Mouse (Mus musculus) forebrain, embryonic 11.5 days (tissue): ENCODE data around the gene Kmt5b. TPM values are rescaled to one million over a fixed set of nuclear protein-coding genes. Genes with fewer than 3 reads are reported as not detected.

Experiments used
- ATAC-seq: fragments of 200-750 bp; cut with Nextera tagmentation; replicated peaks from 2 replicates; pipeline ENCODE4 v1.8.0; 2017; ENCODE audit warnings: moderate TSS enrichment; ENCODE audit not compliant: low FRiP score
- DNase-seq: peaks from one replicate; pipeline ENCODE4 v3.0.0-alpha.2; 2017; ENCODE audit warnings: low spot score
- H3K27ac ChIP-seq: fragments of 300-500 bp; sonication (generic); 2 replicates; pipeline ENCODE4 v1.5.1; 2014; ENCODE audit warnings: low read depth, low read length
- H3K27me3 ChIP-seq: fragments of 300-500 bp; sonication (generic); 2 replicates; pipeline ENCODE4 v1.6.1; 2014; ENCODE audit warnings: mild to moderate bottlenecking, low read length, mixed read lengths; ENCODE audit not compliant: control insufficient read depth, insufficient read depth
- H3K36me3 ChIP-seq: fragments of 300-500 bp; sonication (generic); 2 replicates; pipeline ENCODE4 v1.6.1; 2014; ENCODE audit warnings: mild to moderate bottlenecking, low read length, moderate library complexity, mixed read lengths; ENCODE audit not compliant: control insufficient read depth, insufficient read depth
- H3K4me1 ChIP-seq: fragments of 300-500 bp; sonication (generic); replicated peaks from 2 replicates; pipeline ENCODE4 v1.6.1; 2014; ENCODE audit warnings: low read length, mixed read lengths; ENCODE audit not compliant: control insufficient read depth, insufficient read depth
- H3K4me2 ChIP-seq: fragments of 300-500 bp; sonication (generic); 2 replicates; pipeline ENCODE4 v1.6.1; 2014; ENCODE audit warnings: low read depth, mild to moderate bottlenecking, low read length, moderate library complexity, mixed read lengths; ENCODE audit not compliant: severe bottlenecking
- H3K4me3 ChIP-seq: fragments of 300-500 bp; sonication (generic); 2 replicates; pipeline ENCODE4 v1.5.1; 2014; ENCODE audit warnings: low read depth, low read length
- H3K9ac ChIP-seq: fragments of 300-500 bp; sonication (generic); 2 replicates; pipeline ENCODE4 v1.6.1; 2014; ENCODE audit warnings: low read length
- H3K9me3 ChIP-seq: fragments of 300-500 bp; sonication (generic); 2 replicates; pipeline ENCODE4 v1.6.1; 2016; ENCODE audit warnings: low read length, mixed read lengths; ENCODE audit not compliant: control insufficient read depth
- WGBS: fragments of 180-500 bp; shearing (Covaris S2); extraction: QIAGEN DNeasy Blood & Tissue Kit; methylation state at CpG from one replicate; pipeline ENCODE4 v1.1.7; 2014; 5-methylcytosine and 5-hydroxymethylcytosine counted together
- polyA plus RNA-seq: library from polyadenylated mRNA; unstranded; fragments of >200 nt; fragmentation: Nextera tagmentation; extraction: Ambion mirVana; gene quantifications from 2 replicates; pipeline ENCODE4 v1.2.1, GENCODE M21; 2014

The Kmt5b gene
- polyA plus RNA-seq, 1 experiment from 2014 or later = 44.6 TPM

DNA sequence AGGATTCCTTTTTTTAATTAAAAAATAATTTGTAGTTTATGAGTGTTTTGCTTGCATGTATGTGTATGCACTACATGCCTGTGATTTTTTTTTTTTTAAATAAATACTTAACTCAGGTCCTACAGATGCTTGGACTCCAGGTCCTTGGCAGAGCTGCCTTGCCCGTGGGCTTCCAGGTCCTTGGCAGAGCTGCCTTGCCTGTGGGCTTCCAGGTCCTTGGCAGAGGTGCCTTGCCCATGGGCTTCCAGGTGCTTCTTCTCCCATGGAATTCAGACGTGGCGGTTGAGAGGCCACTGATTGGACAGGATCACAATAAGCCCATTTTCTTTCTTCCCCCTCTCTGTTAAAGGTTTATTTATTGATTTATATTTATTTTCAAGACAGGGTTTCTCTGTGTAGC lies 90.0 kb downstream of the Kmt5b start:
- no peak overlapping the region for H3K27ac ChIP-seq
- H3K36me3 ChIP-seq = no peaks in the 10 kb centered on the region; the same call in 1 of the 2 replicates
- H3K9ac ChIP-seq = no peak overlapping the region
- 80% methylated on average over 3 of the region's 3 CpGs for WGBS
- no peaks in the 10 kb centered on the region for H3K27me3 ChIP-seq
- H3K9me3 ChIP-seq = no peaks in the 10 kb centered on the region; the same call in 1 of the 2 replicates
- DNase-seq (no peak), ATAC-seq (no peak)
- H3K4me2 ChIP-seq = no peak overlapping the region
- 0 out of 2 replicates have a peak, but pooled peaks cover 5% of the 10 kb centered on the region for H3K4me1 ChIP-seq
- no peak overlapping the region for H3K4me3 ChIP-seq

DNA sequence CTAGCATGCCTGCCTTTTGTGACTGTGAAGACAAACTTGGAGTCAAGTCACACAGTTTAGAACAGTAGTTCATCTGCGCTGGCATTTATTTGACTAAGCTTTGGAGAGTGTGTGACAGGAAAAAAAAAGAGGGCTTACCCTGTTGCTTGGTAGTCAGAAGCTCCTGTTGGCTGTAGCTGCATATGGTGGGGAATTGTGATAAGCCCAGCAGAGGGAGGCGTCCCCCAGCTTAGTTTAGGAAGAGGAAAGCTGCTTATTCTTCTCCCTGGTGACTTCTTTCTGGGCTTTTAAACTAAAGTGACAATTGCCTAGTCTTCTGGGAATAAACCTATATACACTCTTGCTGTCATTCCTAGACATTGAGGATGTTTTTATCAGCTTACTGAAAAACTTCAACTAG lies 95.5 kb downstream of the Kmt5b start:
- ATAC-seq = no peak
- H3K36me3 ChIP-seq = no peaks in the 10 kb centered on the region; the same call in 1 of the 2 replicates

DNA sequence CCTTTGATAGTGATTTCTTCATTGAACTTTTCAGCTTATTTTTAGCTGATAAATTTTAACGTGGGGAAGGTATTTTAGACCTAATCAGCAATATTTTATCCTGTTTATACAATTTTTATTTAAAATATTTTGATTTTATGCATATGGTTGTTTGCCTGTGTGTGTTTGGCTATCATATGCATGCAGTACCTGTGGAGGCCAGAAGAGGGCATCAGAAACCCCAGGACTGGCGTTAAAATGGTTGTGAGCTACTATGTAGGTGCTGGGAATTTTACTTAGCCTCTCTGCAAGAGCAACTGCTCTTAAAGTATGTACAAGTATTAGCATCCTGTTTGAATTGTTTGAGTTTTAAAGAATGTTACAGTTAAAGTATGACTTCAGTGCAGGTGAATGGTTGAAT lies 97.7 kb downstream of the Kmt5b start:
- 88% methylated on average over 2 of the region's 2 CpGs for WGBS
- H3K9me3 ChIP-seq = no peaks in the 10 kb centered on the region; the same call in 1 of the 2 replicates
- no peaks in the 10 kb centered on the region for H3K27me3 ChIP-seq
- DNase-seq = no peak
- no peaks in the 10 kb centered on the region; the same call in 1 of the 2 replicates for H3K36me3 ChIP-seq
- no peak for ATAC-seq
- H3K9ac ChIP-seq = no peak overlapping the region
- no peak overlapping the region for H3K4me2 ChIP-seq
- no peaks in the 10 kb centered on the region for H3K4me1 ChIP-seq
- no peak overlapping the region for H3K27ac ChIP-seq
- no peak overlapping the region for H3K4me3 ChIP-seq

More for the DNA sequence above, 95.5 kb downstream of the Kmt5b start:
- H3K4me1 ChIP-seq = no peaks in the 10 kb centered on the region
- no peak overlapping the region for H3K27ac ChIP-seq
- no peaks in the 10 kb centered on the region for H3K27me3 ChIP-seq
- H3K4me3 ChIP-seq = no peak overlapping the region
- WGBS = 86% methylated on average over 2 of the region's 2 CpGs
- no peaks in the 10 kb centered on the region; the same call in 1 of the 2 replicates for H3K9me3 ChIP-seq
- DNase-seq = no peak
- no peak overlapping the region for H3K4me2 ChIP-seq
- no peak overlapping the region for H3K9ac ChIP-seq

Other genes with a start within 250 kb of the Kmt5b start
- 92.3 and 94.1 TPM in 2 replicates for gene Ppp6r3, start 191.7 kb upstream of the Kmt5b start, polyA plus RNA-seq
- gene Lrp5, start 80.9 kb upstream of the Kmt5b start, polyA plus RNA-seq = 4.7 and 5.2 TPM in 2 replicates
- gene 1810055G02Rik, start 59.1 kb upstream of the Kmt5b start, polyA plus RNA-seq = 42.3 and 52.1 TPM in 2 replicates
- 65.8 and 70.0 TPM in 2 replicates for gene Chka, start 84.4 kb downstream of the Kmt5b start, polyA plus RNA-seq
- gene Tcirg1, start 139.7 kb downstream of the Kmt5b start, polyA plus RNA-seq = 11.4 and 15.7 TPM in 2 replicates
- 189 and 206 TPM in 2 replicates for gene Ndufs8, start 145.4 kb downstream of the Kmt5b start, polyA plus RNA-seq
- 0.35 and 0.64 TPM in 2 replicates for gene Aldh3b1, start 162.4 kb downstream of the Kmt5b start, polyA plus RNA-seq
- gene Unc93b1, start 167.8 kb downstream of the Kmt5b start, polyA plus RNA-seq = 4.9 and 5.7 TPM in 2 replicates
- gene Aldh3b3, start 191.2 kb downstream of the Kmt5b start, polyA plus RNA-seq = not detected in 2 replicates
- gene Aldh3b2, start 204.9 kb downstream of the Kmt5b start, polyA plus RNA-seq = 0.73 and 1.0 TPM in 2 replicates
- 1.7 and 2.3 TPM in 2 replicates for gene Acy3, start 219.1 kb downstream of the Kmt5b start, polyA plus RNA-seq
- not detected in 2 replicates for gene Tbx10, start 225.3 kb downstream of the Kmt5b start, polyA plus RNA-seq
- gene Nudt8, start 233.2 kb downstream of the Kmt5b start, polyA plus RNA-seq = 21.2 and 21.9 TPM in 2 replicates
- 3.0 TPM in 2 replicates for gene Gm49405, start 233.2 kb downstream of the Kmt5b start, polyA plus RNA-seq
- 3.8 and 4.2 TPM in 2 replicates for gene Doc2g, start 235.9 kb downstream of the Kmt5b start, polyA plus RNA-seq
- gene Ndufv1, start 245.4 kb downstream of the Kmt5b start, polyA plus RNA-seq = 174 and 198 TPM in 2 replicates